Mouse (Mus musculus): ENCODE results near the gene Pfas. TPM values are rescaled to one million over a fixed set of nuclear protein-coding genes. Genes with fewer than 3 reads are reported as not detected.
"Not testable (repeated sequence)": the region's sequence is repeated elsewhere in the genome, so short reads cannot be mapped to it uniquely, and the experiment has no call there.

Gene Pfas
- polyA plus RNA-seq, 1 experiment from 2014 or later, result 47.7 TPM

GRCm38 (mm10) chr11:69028805-69029204 lies 20.5 kb upstream of the Pfas start:
- H3K4me2 ChIP-seq (replicated peaks; ENCODE audit: low read depth, low read length), result no peak overlapping the region
- no peak overlapping the region for H3K4me3 ChIP-seq (ENCODE audit: low read length)
- peaks cover 93% of the 10 kb centered on the region for H3K36me3 ChIP-seq (ENCODE audit: control insufficient read depth, insufficient read depth, low read length)
- H3K9me3 ChIP-seq (ENCODE audit: control insufficient read depth, low read length), result no peaks in the 10 kb centered on the region
- WGBS, result 64% methylated on average over 2 of the region's 2 CpGs
- H3K27me3 ChIP-seq (ENCODE audit: control insufficient read depth, insufficient read depth, low read length), result no peaks in the 10 kb centered on the region
- H3K27ac ChIP-seq (ENCODE audit: low read depth, low read length), result no peak overlapping the region
- H3K9ac ChIP-seq (ENCODE audit: low read depth, low read length), result no peak overlapping the region
- H3K4me1 ChIP-seq (ENCODE audit: control insufficient read depth, insufficient read depth, low read length), result no peaks in the 10 kb centered on the region
- no peak for ATAC-seq (ENCODE audit: low FRiP score, low TSS enrichment)

- Histone ChIP-seq H3K36me3 (ENCODE audit: control insufficient read depth, insufficient read depth, low read length) (peaks cover 99% of the 10 kb centered on the region), H3K9ac (ENCODE audit: low read depth, low read length) (no peak overlapping the region), H3K27ac (ENCODE audit: low read depth, low read length) (no peak overlapping the region), H3K4me3 (ENCODE audit: low read length) (no peak overlapping the region), H3K9me3 (ENCODE audit: control insufficient read depth, low read length) (no peaks in the 10 kb centered on the region), H3K4me2 (replicated peaks; ENCODE audit: low read depth, low read length) (no peak overlapping the region), H3K4me1 (ENCODE audit: control insufficient read depth, insufficient read depth, low read length) (no peaks in the 10 kb centered on the region), H3K27me3 (ENCODE audit: control insufficient read depth, insufficient read depth, low read length) (no peaks in the 10 kb centered on the region)
- no peak for ATAC-seq (ENCODE audit: low FRiP score, low TSS enrichment)
- 94% methylated on average over 3 of the region's 3 CpGs for WGBS
Observed at GRCm38 (mm10) chr11:69026562-69026961, 18.3 kb upstream of the Pfas start.

- no peaks in the 10 kb centered on the region for H3K9me3 ChIP-seq (ENCODE audit: control insufficient read depth, low read length)
- H3K4me3 ChIP-seq (ENCODE audit: low read length), result no peak overlapping the region
- ATAC-seq (ENCODE audit: low FRiP score, low TSS enrichment), result no peak
- H3K9ac ChIP-seq (ENCODE audit: low read depth, low read length), result no peak overlapping the region
- H3K27ac ChIP-seq (ENCODE audit: low read depth, low read length), result no peak overlapping the region
- no peaks in the 10 kb centered on the region for H3K27me3 ChIP-seq (ENCODE audit: control insufficient read depth, insufficient read depth, low read length)
- H3K4me1 ChIP-seq (ENCODE audit: control insufficient read depth, insufficient read depth, low read length), result peaks cover 6% of the 10 kb centered on the region; the same call in 1 of the 2 replicates
- H3K36me3 ChIP-seq (ENCODE audit: control insufficient read depth, insufficient read depth, low read length), result peaks cover 45% of the 10 kb centered on the region
- H3K4me2 ChIP-seq (replicated peaks; ENCODE audit: low read depth, low read length), result no peak overlapping the region
Observed at GRCm38 (mm10) chr11:69020691-69021090, 12.4 kb upstream of the Pfas start.

- H3K27me3 ChIP-seq (ENCODE audit: control insufficient read depth, insufficient read depth, low read length), result no peaks in the 10 kb centered on the region
- H3K36me3 ChIP-seq (ENCODE audit: control insufficient read depth, insufficient read depth, low read length), result peaks cover 6% of the 10 kb centered on the region
- no peaks in the 10 kb centered on the region for H3K9me3 ChIP-seq (ENCODE audit: control insufficient read depth, low read length)
- WGBS, result 71% methylated on average over 3 of the region's 3 CpGs
- H3K4me2 ChIP-seq (replicated peaks; ENCODE audit: low read depth, low read length), result peak overlapping the region; percentile 82
- peak overlapping the region; percentile 90 for H3K9ac ChIP-seq (ENCODE audit: low read depth, low read length)
- peaks cover 6% of the 10 kb centered on the region; the same call in 1 of the 2 replicates for H3K4me1 ChIP-seq (ENCODE audit: control insufficient read depth, insufficient read depth, low read length)
- peak overlapping the region; percentile 81 for H3K4me3 ChIP-seq (ENCODE audit: low read length)
- H3K27ac ChIP-seq (ENCODE audit: low read depth, low read length), result peak overlapping the region; percentile 92; the same call in 1 of the 2 replicates
- no peak for ATAC-seq (ENCODE audit: low FRiP score, low TSS enrichment)
Observed at GRCm38 (mm10) chr11:69016755-69017154, 8.5 kb upstream of the Pfas start.

DNA sequence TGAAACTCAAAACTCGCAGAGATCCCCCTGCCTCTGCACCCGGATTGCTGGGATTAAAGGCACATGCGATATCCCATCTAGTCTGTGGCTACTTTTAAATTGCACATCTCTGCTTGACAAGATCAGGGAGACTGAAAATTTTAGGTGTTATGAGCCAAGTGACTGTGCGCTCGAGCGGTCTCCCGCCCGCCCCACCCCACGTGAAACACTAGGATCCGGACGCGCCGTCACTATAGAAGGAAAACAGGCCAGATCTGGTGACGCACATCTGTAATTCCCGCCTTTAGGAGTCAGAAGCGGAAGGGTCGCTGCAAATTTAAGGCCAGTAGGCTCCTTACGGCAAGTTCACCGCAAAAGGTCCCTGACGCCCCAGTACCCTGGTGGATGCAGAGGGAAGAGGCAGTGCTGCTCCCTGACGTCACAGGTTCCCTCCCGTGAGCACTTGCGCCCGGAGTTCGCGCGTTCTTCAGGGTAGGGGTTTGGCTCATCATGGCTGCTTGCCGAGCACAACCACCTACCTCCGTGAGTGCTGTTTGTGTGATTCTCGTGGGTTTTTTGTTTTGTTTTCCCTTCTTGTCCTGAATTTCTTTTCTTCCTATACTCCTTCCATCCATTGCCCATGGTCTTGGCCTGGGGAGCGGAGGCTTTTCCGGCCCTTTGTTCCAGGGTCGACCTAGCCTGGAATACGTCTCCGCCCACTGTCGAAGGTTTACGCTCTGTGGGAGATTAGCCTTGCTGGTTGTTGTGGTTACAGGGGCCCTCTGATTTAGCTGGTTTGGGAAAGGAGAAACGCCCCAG lies 7.6 kb upstream of the Pfas start, which contains the start of gene Ctc1:
Gene Ctc1 (plus strand): TSS at position 268 of the 798 bp plus-strand sequence.
- H3K4me3 ChIP-seq (ENCODE audit: low read length), result peak within 1 kb of the TSS; percentile 81
- peak within 1 kb of the TSS; percentile 90 for H3K9ac ChIP-seq (ENCODE audit: low read depth, low read length)
- H3K4me1 ChIP-seq (ENCODE audit: control insufficient read depth, insufficient read depth, low read length), result peaks cover 9% of the 10 kb centered on the region; the same call in 1 of the 2 replicates
- ATAC-seq (ENCODE audit: low FRiP score, low TSS enrichment), result peak; percentile 97
- peak within 1 kb of the TSS; percentile 82 for H3K4me2 ChIP-seq (replicated peaks; ENCODE audit: low read depth, low read length)
- H3K27ac ChIP-seq (ENCODE audit: low read depth, low read length), result peak within 1 kb of the TSS; percentile 92
- no peaks in the 10 kb centered on the region for H3K9me3 ChIP-seq (ENCODE audit: control insufficient read depth, low read length)
- no peaks in the 10 kb centered on the region for H3K36me3 ChIP-seq (ENCODE audit: control insufficient read depth, insufficient read depth, low read length)
- 3% methylated on average over 38 of the region's 38 CpGs for WGBS
- H3K27me3 ChIP-seq (ENCODE audit: control insufficient read depth, insufficient read depth, low read length), result no peaks in the 10 kb centered on the region

DNA sequence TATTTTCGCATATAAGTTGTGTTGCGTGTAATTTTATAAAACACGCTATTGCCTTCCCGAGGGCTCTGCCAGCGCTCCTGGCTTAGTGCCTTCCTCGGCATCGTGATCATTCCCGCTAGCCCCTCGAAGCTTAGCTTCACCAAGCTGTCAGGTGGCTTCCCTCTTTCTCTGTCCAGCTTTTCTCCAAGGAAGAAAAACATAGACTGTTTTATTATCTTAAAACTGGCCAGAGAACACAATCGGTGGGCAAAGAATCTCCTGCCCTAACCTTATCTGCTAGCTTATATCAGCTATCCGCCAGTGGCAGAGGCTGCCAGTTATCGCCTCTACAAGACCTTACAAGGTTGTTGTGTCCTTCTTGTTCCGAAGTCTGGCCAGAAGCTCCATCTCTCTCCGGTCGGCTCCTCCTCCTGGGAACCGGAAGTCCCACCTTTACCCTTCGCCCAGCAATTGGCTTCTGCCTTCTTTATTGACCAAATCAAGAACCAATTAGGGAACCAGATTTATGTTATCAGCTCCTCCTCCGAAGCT lies 3.9 kb upstream of the Pfas start:
- 2% methylated on average over 18 of the region's 18 CpGs for WGBS
- Histone ChIP-seq H3K27me3 (ENCODE audit: control insufficient read depth, insufficient read depth, low read length) (no peaks in the 10 kb centered on the region), H3K9ac (ENCODE audit: low read depth, low read length) (peak overlapping the region; percentile 71), H3K4me1 (ENCODE audit: control insufficient read depth, insufficient read depth, low read length) (peaks cover 15% of the 10 kb centered on the region; the same call in 1 of the 2 replicates), H3K36me3 (ENCODE audit: control insufficient read depth, insufficient read depth, low read length) (no peaks in the 10 kb centered on the region), H3K27ac (ENCODE audit: low read depth, low read length) (peak overlapping the region; percentile 88), H3K4me3 (ENCODE audit: low read length) (peak overlapping the region; percentile 55), H3K9me3 (ENCODE audit: control insufficient read depth, low read length) (no peaks in the 10 kb centered on the region), H3K4me2 (replicated peaks; ENCODE audit: low read depth, low read length) (peak overlapping the region; percentile 84)
- peak; percentile 32; the same call in 1 of the 2 replicates for ATAC-seq (ENCODE audit: low FRiP score, low TSS enrichment)

DNA sequence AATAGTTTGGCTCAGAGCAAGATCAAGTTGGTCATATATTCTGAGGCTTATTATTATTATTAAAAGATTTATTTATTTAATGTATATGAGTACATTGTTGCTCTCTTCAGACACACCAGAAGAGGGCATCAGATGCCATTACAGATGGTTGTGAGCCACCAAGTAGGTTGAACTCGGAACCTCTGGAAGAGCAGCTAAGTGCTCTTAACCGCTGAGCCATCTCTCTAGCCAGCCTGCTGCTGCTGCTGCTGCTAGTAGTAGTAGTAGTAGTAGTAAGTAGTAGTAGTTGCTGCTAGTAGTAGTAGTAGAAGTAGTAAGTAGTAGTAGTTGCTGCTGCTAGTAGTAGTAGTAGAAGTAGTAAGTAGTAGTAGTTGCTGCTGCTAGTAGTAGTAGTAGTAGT lies 3.2 kb upstream of the Pfas start:
- H3K27me3 ChIP-seq (ENCODE audit: control insufficient read depth, insufficient read depth, low read length); H3K9me3 ChIP-seq (ENCODE audit: control insufficient read depth, low read length); H3K36me3 ChIP-seq (ENCODE audit: control insufficient read depth, insufficient read depth, low read length); ATAC-seq (ENCODE audit: low FRiP score, low TSS enrichment); H3K9ac ChIP-seq (ENCODE audit: low read depth, low read length): not testable (repeated sequence)
- H3K4me3 ChIP-seq (ENCODE audit: low read length), result peak overlapping the region; percentile 55
- H3K4me2 ChIP-seq (replicated peaks; ENCODE audit: low read depth, low read length), result peak overlapping the region; percentile 84
- peaks cover 12% of the 10 kb centered on the region; the same call in 1 of the 2 replicates for H3K4me1 ChIP-seq (ENCODE audit: control insufficient read depth, insufficient read depth, low read length)
- H3K27ac ChIP-seq (ENCODE audit: low read depth, low read length), result peak overlapping the region; percentile 88; the same call in 1 of the 2 replicates
- WGBS, result 71% methylated on average over 2 of the region's 2 CpGs

DNA sequence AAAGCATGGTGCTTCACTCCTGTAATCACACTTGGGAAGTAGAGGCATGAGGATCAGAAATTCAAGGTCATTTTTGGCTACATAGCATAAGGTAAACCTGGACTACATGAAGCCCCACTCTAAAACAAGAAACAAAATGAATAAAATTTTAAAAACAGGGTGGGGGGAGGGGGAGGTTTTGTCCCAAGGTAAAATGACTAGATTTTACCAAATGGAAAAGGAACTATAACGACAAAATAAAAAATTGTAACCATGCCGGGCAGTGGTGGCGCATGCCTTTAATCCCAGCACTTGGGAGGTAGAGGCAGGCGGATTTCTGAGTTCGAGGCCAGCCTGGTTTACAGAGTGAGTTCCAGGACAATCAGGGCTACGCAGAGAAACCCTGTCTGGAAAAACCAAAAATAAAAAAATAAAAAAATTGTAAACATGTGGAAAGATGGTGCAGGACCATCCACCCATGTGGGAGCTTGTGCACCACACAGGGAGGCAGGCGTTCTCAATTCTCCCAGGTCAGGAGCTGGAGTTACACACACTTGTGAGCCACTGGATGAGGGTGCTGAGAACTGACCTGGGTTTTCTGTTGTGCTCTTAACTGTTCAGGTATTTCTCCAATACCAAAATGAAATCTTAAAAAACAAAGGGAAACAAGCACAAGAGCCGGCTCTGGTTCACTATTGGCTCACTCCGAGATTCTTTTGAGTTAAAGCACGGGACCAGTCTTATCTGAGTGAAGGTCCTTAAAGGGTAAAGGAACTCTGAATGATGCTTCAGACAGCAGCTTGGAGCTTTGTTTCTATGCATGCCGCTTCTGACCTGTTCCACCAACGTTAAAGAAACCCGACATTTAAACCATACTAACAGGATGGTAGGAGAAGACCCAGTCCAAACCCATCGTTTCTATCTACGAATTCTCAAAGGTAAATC lies 2.4 kb upstream of the Pfas start:
- no peaks in the 10 kb centered on the region for H3K9me3 ChIP-seq (ENCODE audit: control insufficient read depth, low read length)
- no peak overlapping the region; the same call in 1 of the 2 replicates for H3K4me3 ChIP-seq (ENCODE audit: low read length)
- no peak overlapping the region for H3K27ac ChIP-seq (ENCODE audit: low read depth, low read length)
- H3K9ac ChIP-seq (ENCODE audit: low read depth, low read length), result no peak overlapping the region
- peak overlapping the region; percentile 84; the same call in 1 of the 2 replicates for H3K4me2 ChIP-seq (replicated peaks; ENCODE audit: low read depth, low read length)
- no peak for ATAC-seq (ENCODE audit: low FRiP score, low TSS enrichment)
- H3K4me1 ChIP-seq (ENCODE audit: control insufficient read depth, insufficient read depth, low read length), result peaks cover 12% of the 10 kb centered on the region; the same call in 1 of the 2 replicates
- WGBS, result 93% methylated on average over 15 of the region's 15 CpGs
- H3K27me3 ChIP-seq (ENCODE audit: control insufficient read depth, insufficient read depth, low read length), result no peaks in the 10 kb centered on the region
- no peaks in the 10 kb centered on the region for H3K36me3 ChIP-seq (ENCODE audit: control insufficient read depth, insufficient read depth, low read length)

All from kidney, embryonic 14.5 days (tissue).